Mouse (Mus musculus) E14TG2a.4 (cell line): ENCODE data around the gene Ackr4.

ENCODE experiments used
- CTCF ChIP-seq: conservative IDR thresholded peaks from 2 replicates; pipeline ENCODE4 v1.5.1; 2014; ENCODE audit warnings: low read length
- NANOG ChIP-seq: IDR thresholded peaks from 2 replicates; pipeline ENCODE4 v1.6.1; 2014; ENCODE audit warnings: borderline replicate concordance, low read length, mixed read lengths
- POU5F1 ChIP-seq: IDR thresholded peaks from 2 replicates; pipeline ENCODE4 v1.6.1; 2014; ENCODE audit warnings: low read length, borderline replicate concordance

DNA sequence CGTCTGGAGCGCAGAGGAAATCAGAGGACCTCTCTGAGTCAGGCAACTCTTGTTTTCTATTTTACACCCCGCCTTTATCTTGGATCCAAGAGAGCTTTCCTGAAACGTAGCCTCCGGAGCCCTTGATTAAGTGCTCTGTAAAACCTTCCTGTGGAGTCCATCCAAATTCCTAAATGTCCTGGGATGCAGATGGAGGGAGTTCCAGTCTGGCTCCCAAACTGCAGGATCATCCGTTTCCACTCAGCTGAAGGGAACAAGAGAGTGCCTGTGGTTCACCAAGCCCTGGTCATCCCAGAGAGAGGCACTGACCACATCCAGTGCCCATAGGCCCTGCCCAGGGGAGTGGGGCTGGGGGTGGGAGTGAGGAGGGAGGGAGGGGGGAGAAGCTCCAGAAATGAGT, 24.4 kb downstream of the Ackr4 start:
- no peak for TF ChIP-seq CTCF
- no peak for TF ChIP-seq NANOG
- TF ChIP-seq POU5F1: no peak
